Mouse (Mus musculus) cerebellum, postnatal 25 days (tissue): ENCODE measurements around the gene Fas.
A peak's percentile ranks its signal among the peaks of the same experiment; 100 is the strongest.

Source experiments
- DNase-seq, 2 experiments: peaks; one replicate each; pipeline ENCODE4 v3.0.0; 2021; ENCODE audit warnings: mixed read lengths in 2 of 2

The Fas gene

GRCm38 (mm10) chr19:34284383-34284782 is 6.1 kb upstream of the Fas start:
- peak; percentile 29 to 32 for DNase-seq

- DNase-seq = no peak
Observed at GRCm38 (mm10) chr19:34284826-34285225, 5.6 kb upstream of the Fas start.

GRCm38 (mm10) chr19:34287221-34287620 is 3.2 kb upstream of the Fas start:
- no peak for DNase-seq

- no peak for DNase-seq
Observed at GRCm38 (mm10) chr19:34287656-34288415, 2.6 kb upstream of the Fas start.

- no peak for DNase-seq
Observed at GRCm38 (mm10) chr19:34288696-34289095, 1.8 kb upstream of the Fas start.

- no peak for DNase-seq
Observed at GRCm38 (mm10) chr19:34290872-34291341, 441 bp downstream of the Fas start.

- DNase-seq = no peak
Observed at GRCm38 (mm10) chr19:34291379-34291778, 913 bp downstream of the Fas start.

GRCm38 (mm10) chr19:34291956-34292355 is 1.5 kb downstream of the Fas start:
- DNase-seq = no peak

- no peak for DNase-seq
Observed at GRCm38 (mm10) chr19:34292701-34293100, 2.2 kb downstream of the Fas start.

GRCm38 (mm10) chr19:34293376-34293947 is 3.0 kb downstream of the Fas start:
- DNase-seq = no peak

GRCm38 (mm10) chr19:34295442-34295841 is 5.0 kb downstream of the Fas start:
- no peak for DNase-seq

- no peak for DNase-seq
Observed at GRCm38 (mm10) chr19:34298531-34298930, 8.1 kb downstream of the Fas start.

GRCm38 (mm10) chr19:34299229-34299628 is 8.8 kb downstream of the Fas start:
- no peak for DNase-seq

- no peak for DNase-seq
Observed at GRCm38 (mm10) chr19:34300430-34300829, 10.0 kb downstream of the Fas start.

GRCm38 (mm10) chr19:34304917-34305316 is 14.5 kb downstream of the Fas start:
- no peak for DNase-seq

GRCm38 (mm10) chr19:34306794-34307193 is 16.3 kb downstream of the Fas start:
- no peak for DNase-seq

GRCm38 (mm10) chr19:34312151-34312728 is 21.8 kb downstream of the Fas start:
- no peak for DNase-seq

- DNase-seq = no peak
Observed at GRCm38 (mm10) chr19:34328051-34328450, 37.6 kb downstream of the Fas start.

- DNase-seq = peak; percentile 52 to 77
Observed at GRCm38 (mm10) chr19:34334300-34334699, 43.8 kb downstream of the Fas start.

- DNase-seq = peak in 1 of 2 experiments; percentile 5
Observed at GRCm38 (mm10) chr19:34344702-34345101, 54.2 kb downstream of the Fas start.

GRCm38 (mm10) chr19:34345616-34346267 is 55.3 kb downstream of the Fas start:
- DNase-seq = peak; percentile 33 to 58

GRCm38 (mm10) chr19:34353291-34353805 is 62.9 kb downstream of the Fas start:
- DNase-seq = no peak

- no peak for DNase-seq
Observed at GRCm38 (mm10) chr19:34362639-34363038, 72.2 kb downstream of the Fas start.
